Mouse (Mus musculus): ENCODE results near the gene Coa7.

DNA sequence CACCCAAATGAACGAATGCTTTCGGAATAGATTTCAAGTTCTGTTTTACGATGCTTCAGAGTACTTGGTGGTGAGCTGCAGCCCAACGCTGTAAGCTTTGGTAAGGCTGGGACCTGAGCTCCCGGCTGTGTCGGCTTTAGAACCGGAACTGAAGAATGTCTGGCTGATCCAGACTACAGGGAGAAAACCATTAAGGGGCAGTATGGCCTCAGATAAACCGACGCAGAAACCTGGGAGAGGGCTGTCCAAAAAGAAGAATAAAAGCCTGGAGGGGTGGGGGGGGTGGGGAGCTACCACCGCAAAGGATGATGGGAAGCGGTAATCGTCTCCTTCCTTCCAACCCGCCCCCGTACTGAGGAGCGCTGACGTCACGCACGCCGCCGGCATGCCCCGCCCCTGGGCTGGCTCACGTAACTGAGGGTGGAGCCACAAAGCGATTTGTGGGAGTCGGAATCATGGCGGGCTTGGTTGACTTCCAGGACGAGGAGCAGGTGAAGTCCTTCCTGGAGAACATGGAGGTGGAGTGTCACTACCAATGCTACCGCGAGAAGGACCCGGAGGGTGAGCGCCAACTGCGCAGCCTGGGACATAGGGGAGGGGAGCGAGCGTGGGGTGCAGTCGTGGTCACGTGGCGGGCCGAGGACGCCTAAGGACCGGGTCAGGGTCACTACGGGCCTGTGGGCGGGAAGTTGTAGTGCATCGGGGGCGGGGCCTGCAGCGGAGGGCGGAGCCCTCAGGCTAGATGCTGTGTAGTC lies at the start of gene Coa7:
- TF ChIP-seq CTCF (IDR thresholded peaks at IDR 0.05; ENCODE audit: borderline replicate concordance, insufficient read depth, low read depth, low read length) (no peak), POLR2A (IDR thresholded peaks at IDR 0.05; ENCODE audit: borderline replicate concordance, insufficient read depth, low read length) (peak; percentile 55; the same call in 1 of the 2 replicates)

Measured in cerebellum, adult 2 months (tissue).